Mouse (Mus musculus) embryonic fibroblast, embryonic 13.5 days (primary cell): ENCODE measurements at regions not wholly inside any gene's neighbourhood (a gene's known extent, or its start where the extent isn't known, plus 50 kb on each side); places are given as distances from the start of the nearest gene placed in this dataset.

ENCODE experiments used
- CTCF ChIP-seq: IDR thresholded peaks from 2 replicates; pipeline ENCODE4 v1.5.1; 2011; ENCODE audit warnings: mild to moderate bottlenecking, control low read depth, low read length, moderate library complexity, borderline replicate concordance; ENCODE audit not compliant: insufficient read depth
- POLR2A ChIP-seq: IDR thresholded peaks from 2 replicates; pipeline ENCODE4 v1.6.1; 2011; ENCODE audit warnings: low read depth, mild to moderate bottlenecking, control low read depth, low read length, moderate library complexity

GRCm38 (mm10) chr3:128210591-128210990, 314.5 kb upstream of the Fam241a start:
- TF ChIP-seq CTCF = no peak
- TF ChIP-seq POLR2A = no peak
